Mouse (Mus musculus): Measurements from ENCODE around the gene Tgfa.
A peak's percentile ranks its signal among the peaks of the same experiment; 100 is the strongest.

The Tgfa gene

DNA sequence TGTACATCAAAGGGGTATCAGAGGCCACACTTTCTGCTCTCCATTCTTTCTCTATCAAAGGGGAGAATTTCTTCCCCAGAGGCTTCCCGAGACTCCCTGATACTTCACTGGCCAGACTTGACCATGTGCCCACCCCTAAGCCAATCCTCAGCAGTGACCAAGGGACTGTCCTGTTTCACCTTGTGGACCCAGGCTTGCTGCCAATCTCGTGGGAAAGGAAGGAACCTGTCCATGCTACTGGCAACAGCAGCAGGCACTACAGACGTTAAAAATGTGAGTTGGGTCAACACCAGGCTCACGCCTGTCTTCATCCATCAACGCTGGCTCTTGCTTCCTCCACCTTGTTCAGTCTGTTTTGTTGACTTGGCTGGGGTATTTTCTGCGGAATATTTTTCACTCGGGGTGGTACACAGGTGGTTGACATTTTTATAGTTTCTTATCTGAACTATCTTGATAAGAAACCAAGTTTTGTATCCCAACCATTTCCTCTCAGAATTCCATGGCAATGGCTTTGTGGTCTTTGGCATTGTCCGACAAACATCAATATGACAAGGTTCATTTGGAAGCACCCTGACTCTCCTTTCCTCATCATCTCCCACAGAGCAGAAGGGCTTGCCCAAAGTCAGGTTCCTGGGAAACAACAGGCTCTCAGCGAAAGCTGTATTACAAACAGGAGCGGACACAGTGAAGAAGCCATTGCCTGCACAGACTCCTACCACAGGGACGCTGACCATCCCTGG is 6.1 kb upstream of the Tgfa start:
- DNase-seq = no peak

GRCm38 (mm10) chr6:86190622-86191021 is 4.4 kb upstream of the Tgfa start:
- DNase-seq = no peak

DNA sequence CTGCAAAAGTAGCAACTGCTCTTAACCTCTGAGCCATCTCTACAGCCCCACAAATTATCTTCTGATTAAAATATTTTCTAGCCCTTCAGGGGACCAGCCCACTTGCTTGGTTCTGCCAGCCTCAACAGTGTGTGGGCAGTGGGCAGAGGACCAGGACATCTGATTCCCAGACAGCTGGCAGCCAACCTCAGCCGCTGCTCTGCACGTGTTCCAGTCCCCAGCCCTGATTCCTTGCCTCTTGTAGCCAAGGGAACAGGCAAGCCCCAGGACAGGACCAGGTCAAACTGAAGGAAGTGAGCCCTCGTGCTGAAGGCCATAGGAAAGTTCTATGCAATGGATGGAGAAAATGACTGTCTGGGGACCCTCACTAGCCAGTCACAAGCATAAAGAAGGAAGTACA is 2.0 kb upstream of the Tgfa start:
- DNase-seq = no peak

GRCm38 (mm10) chr6:86193879-86194278 is 1.1 kb upstream of the Tgfa start:
- DNase-seq = peak; percentile 61 to 83

DNA sequence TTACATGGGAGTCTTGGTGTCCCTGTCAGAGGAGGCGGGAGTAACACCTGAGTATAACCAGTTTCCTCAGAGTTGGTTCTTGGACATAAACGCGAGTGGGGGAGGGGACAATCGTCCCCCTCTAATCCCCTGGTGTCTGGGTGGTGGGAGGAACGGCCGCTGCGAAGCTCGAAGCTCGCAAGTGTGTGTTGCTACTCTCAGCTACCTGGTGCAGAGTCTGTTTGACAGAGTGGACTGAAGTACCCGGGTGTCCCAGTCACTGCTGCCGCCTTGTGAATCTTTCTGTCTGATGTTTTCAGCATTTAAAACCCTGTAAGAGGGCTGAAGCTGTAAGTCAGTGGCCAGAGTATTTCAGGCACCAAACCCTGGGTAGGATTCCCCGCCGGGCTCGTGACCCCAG is 1.0 kb downstream of the Tgfa start:
- peak in 1 of 2 experiments; percentile 29 for DNase-seq

DNA sequence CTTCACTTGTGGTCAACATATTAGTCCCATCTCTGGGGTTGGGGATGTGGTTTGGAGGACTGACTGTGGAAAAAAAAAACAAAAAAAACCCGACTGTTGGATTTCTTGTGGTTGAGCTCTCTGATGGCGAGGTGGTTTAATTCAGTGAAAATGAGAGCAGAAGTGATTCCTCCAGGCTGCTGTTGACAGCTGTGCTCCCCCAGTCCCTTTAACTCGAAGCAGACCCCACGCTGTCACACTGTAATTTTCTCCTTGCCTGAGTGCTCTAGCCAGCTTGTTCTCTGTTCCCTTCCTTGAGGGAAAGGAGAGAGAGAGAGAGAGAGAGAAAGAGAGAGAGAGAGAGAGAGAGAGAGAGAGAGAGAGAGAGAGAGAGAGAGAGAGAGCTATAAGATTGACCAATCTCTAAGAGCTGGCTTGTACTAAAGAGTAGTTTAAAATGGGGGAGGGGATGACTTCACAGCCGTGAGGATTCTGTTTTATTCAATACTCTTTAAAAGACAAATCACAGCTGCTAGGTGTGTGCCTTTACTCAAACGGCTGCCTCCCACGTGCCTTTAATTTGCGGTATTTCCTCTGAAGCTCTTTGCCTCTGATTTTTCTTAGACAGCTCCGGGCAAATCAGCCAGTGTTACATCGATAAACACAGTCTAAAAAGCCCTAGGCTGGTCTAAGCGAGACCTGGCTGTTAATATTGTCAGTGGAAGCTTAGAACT is 2.3 kb downstream of the Tgfa start:
- no peak for DNase-seq

- DNase-seq = no peak
Observed at GRCm38 (mm10) chr6:86200934-86201333, 5.9 kb downstream of the Tgfa start.

- no peak for DNase-seq
Observed at GRCm38 (mm10) chr6:86203101-86203500, 8.1 kb downstream of the Tgfa start.

DNA sequence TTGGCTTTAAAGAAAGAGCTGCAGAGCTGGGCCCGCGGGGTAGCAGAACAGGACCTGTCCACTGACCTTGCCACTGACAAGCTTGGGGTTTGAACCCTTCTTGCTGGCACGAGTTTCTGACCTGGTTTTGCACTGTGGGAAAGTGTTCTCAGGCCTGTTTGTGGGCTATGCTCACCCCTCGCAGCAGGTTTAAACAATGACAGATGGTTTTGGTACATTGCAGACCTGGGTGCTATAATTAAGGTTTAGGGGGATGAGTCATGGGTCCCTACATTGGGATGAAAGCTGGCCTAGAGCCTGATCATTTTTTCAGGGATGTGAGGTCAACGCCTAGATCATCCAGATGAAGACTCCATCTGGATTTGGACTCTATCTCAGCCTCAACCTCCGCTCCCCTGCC is 11.0 kb downstream of the Tgfa start:
- DNase-seq = peak in 1 of 2 experiments; percentile 23

GRCm38 (mm10) chr6:86206985-86207384 is 12.0 kb downstream of the Tgfa start:
- no peak for DNase-seq

DNA sequence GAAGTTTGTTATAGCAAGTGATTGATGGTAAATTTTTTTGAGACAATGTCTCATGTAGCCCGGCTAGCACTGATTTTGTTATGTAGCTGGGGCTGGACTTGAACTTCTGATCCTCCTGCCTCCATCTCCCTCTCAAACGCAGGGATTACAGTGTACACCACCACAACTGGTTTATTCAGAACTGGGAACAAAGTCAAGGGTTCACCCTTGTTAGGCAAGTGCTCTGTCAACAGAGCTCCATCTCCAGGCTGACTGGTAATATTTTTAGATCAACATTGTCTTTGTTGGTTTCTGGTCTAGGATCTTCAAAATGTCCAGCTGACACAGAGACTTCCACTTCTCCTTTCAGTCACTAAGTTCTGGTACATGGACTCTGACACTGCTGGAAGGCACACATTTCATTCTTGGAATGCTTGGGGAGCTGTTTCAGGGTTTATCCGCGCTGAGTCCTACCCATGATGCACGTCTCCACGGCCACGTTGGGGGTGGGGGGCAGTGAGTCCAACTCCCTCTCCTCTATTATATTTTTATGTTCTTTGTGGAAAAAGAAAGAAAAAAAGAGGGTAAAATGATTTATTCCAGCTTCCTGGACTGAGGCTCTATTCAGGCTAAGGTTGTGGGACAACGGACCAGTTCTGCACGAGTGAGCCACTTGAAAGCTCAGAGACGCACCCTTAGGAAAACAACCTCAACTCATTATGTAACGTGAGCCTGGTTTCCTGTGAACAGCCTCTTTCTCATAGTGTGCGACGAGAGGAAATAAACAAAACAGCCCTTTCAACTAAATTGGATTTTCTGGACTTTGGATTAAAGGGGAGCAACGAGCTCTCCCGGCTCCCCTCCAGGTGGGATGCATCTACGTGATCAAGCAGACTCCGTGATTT is 14.4 kb downstream of the Tgfa start:
- no peak for DNase-seq

DNA sequence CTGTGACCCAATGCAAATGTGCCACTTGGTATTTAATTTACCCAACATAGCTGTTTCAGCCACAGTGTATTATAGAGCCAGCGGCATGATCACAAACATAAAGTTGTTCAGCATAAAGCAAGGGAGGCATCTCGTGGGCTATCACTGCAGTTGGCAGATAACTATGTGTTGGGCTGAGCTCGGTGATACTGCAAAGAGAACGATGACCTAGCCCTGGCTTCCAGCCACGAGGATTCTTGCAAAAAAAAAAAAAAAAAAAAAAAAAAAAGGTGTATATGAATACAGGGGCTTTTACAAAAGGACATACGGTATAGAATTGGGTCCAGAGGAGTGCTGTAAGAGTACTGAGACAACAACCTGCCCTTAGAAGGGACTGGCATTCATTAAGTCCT is 15.0 kb downstream of the Tgfa start:
- DNase-seq = no peak

DNA sequence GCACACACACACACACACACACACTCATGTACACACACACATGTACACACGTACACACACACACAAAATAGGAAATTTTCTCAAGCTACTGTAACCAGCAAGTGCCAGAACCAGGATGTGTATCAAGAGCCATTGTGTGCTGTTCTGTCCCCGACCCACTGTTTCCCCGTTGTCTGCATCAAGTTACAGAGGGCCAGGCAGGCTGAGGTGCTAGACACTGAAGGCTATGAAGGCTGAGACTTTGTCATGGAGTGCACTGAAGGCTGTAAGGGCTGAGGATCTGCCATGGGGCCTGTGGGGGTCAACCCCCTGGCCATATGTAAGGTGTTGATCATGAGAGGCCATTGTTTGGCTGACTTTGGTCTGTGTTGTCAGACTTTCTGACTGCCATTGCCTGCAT is 15.6 kb downstream of the Tgfa start:
- DNase-seq = no peak

- DNase-seq = no peak
Observed at GRCm38 (mm10) chr6:86211081-86211763, 16.2 kb downstream of the Tgfa start.

DNA sequence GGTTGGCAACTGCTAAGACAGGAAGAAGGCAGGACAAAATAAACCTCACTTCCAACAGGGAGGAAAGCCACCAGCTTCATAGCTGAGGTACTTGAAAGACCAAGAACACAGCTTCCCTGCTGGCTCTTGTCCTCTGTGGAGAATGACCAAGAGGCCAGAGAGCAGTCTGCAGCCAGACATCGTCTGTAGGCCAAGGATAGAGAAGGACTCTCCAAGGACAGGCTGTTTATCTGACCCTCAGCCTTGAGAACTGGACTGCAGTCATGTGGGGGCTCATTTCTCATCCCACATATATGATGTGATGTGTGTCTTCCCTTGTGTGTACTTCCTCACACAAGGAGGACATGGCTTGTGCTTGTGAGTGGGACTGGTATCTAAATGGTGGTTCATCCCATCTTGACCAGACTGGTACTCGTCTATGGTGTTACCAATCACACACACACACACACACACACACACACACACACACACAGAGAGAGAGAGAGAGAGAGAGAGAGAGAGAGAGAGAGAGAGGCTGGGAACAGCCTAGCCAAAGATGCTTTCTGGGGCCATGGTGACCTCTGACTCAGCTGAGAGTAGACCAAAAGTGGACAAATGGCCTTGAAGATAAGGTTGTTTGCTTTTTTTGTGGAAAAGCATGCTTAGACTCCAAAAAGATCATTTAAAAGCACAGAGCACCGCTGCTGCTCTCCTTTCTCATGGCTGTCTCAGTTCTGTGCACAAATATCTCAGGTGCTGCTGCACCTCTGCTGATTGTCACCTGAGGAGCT is 18.0 kb downstream of the Tgfa start:
- DNase-seq = no peak

DNA sequence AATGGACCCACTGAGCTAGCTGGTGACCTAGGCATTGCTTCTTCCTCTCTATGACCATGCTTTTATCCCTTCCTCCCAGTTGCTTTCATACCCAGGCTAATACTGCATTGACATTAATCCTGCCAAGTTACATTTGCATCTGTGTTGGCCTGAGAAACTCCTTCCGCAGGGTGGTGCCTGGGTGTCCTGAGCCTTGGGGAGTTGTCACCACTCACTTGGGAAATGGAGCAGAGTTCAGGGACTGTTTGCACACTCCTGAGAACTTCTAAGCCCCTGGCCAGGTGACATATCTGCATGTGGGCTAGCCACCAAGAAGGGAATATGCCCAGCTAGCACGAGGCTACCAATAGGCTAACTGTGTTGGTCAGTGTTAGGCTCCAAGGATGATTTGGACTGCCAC is 23.0 kb downstream of the Tgfa start:
- no peak for DNase-seq

GRCm38 (mm10) chr6:86218739-86219138 is 23.7 kb downstream of the Tgfa start:
- no peak for DNase-seq

DNA sequence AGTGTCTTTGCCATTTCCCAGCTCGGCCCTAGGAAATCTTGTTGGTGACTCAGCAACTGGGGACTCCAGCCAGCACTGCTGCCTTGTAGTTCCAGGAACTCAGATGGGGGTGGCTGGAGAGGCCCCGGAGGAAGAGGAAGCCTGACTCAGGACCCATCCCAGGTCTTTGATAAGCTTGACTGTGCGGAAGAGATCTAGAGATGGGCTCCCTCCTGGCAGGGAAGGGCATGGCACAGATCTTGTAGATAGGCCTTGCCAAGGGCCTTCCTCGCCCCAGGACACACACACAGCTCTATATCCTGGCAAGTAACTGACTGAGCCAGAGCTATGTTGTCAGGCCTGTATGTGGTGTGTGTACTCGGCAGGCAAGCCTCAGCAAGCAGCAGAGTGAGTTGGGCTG is 24.5 kb downstream of the Tgfa start:
- peak; percentile 54 to 65 for DNase-seq

GRCm38 (mm10) chr6:86220171-86220570 is 25.1 kb downstream of the Tgfa start:
- DNase-seq = peak; percentile 53 to 60

GRCm38 (mm10) chr6:86222381-86222780 is 27.4 kb downstream of the Tgfa start:
- DNase-seq = no peak

- peak; percentile 27 to 50 for DNase-seq
Observed at GRCm38 (mm10) chr6:86225604-86226003, 30.6 kb downstream of the Tgfa start.

GRCm38 (mm10) chr6:86232367-86232766 is 37.3 kb downstream of the Tgfa start:
- DNase-seq = no peak
